Mouse (Mus musculus): Measurements from ENCODE around the gene Grb10.

GRCm38 (mm10) chr11:11940833-11941681 lies 97.4 kb downstream of the Grb10 start:
- no peak for TF ChIP-seq CTCF (IDR thresholded peaks at IDR 0.05; ENCODE audit: control insufficient read depth, insufficient read depth, insufficient replicate concordance, low read depth, low read length)
- TF ChIP-seq POLR2A (IDR thresholded peaks at IDR 0.05; ENCODE audit: control insufficient read depth, low read depth, low read length) = no peak

Data from testis, adult 2 months (tissue).